Mouse (Mus musculus) ES-Bruce4 (cell line): ENCODE measurements at regions not wholly inside any gene's neighbourhood (a gene's known extent, or its start where the extent isn't known, plus 50 kb on each side); places are given as distances from the start of the nearest gene placed in this dataset.

ENCODE experiments used
- H3K27ac ChIP-seq: 2 replicates; pipeline ENCODE4 v1.5.1; 2012; ENCODE audit warnings: low read length, inconsistent platforms; ENCODE audit not compliant: insufficient read depth
- H3K27me3 ChIP-seq: 2 replicates; pipeline ENCODE4 v1.6.1; 2012; ENCODE audit warnings: mild to moderate bottlenecking, low read length, inconsistent platforms; ENCODE audit not compliant: control insufficient read depth, poor library complexity, insufficient read depth, severe bottlenecking
- H3K36me3 ChIP-seq: 2 replicates; pipeline ENCODE4 v1.6.1; 2012; ENCODE audit warnings: inconsistent platforms, mild to moderate bottlenecking, low read length, moderate library complexity; ENCODE audit not compliant: control insufficient read depth, poor library complexity, insufficient read depth, severe bottlenecking
- H3K4me1 ChIP-seq: one replicate; pipeline ENCODE4 v1.8.1; 2011; ENCODE audit warnings: low read length; ENCODE audit not compliant: control insufficient read depth, insufficient read depth
- H3K4me3 ChIP-seq: 2 replicates; pipeline ENCODE4 v1.5.1; 2011; ENCODE audit warnings: low read depth, mild to moderate bottlenecking, low read length
- H3K9ac ChIP-seq: 2 replicates; pipeline ENCODE4 v1.6.1; 2012; ENCODE audit warnings: low read depth, mild to moderate bottlenecking, inconsistent platforms; ENCODE audit not compliant: poor library complexity, severe bottlenecking
- H3K9me3 ChIP-seq: replicated peaks from 2 replicates; pipeline ENCODE4 v1.6.1; 2012; ENCODE audit warnings: mild to moderate bottlenecking, low read length, inconsistent platforms; ENCODE audit not compliant: control insufficient read depth, poor library complexity, insufficient read depth, severe bottlenecking
- CTCF ChIP-seq: IDR thresholded peaks from one replicate; pipeline ENCODE4 v1.8.1; 2011; ENCODE audit warnings: low read depth, low read length
- EP300 ChIP-seq: IDR thresholded peaks from 2 replicates; pipeline ENCODE4 v1.6.1; 2011; ENCODE audit warnings: low read depth, low read length; ENCODE audit not compliant: insufficient read depth
- POLR2A ChIP-seq: IDR thresholded peaks from one replicate; pipeline ENCODE4 v1.8.1; 2011; ENCODE audit warnings: low read length; ENCODE audit not compliant: insufficient read depth

- Histone ChIP-seq H3K27ac (peak overlapping the region; percentile 80; the same call in 1 of the 2 replicates), H3K4me1 (peaks cover 6% of the 10 kb centered on the region), H3K27me3 (no peaks in the 10 kb centered on the region), H3K36me3 (no peaks in the 10 kb centered on the region), H3K4me3 (no peak overlapping the region), H3K9me3 (peaks cover 5% of the 10 kb centered on the region; the same call in 1 of the 2 replicates), H3K9ac (no peak overlapping the region)
- TF ChIP-seq POLR2A, result no peak
- no peak for TF ChIP-seq EP300
- TF ChIP-seq CTCF, result no peak
Observed at GRCm38 (mm10) chr3:22025615-22026014, 50.8 kb upstream of the Tbl1xr1 start.
